Mouse (Mus musculus) lung, postnatal 25 days (tissue): ENCODE data around the gene Nkx6-1.

Source experiments
- DNase-seq: peaks from one replicate; pipeline ENCODE4 v3.0.0; 2022; ENCODE audit warnings: low spot score

Nkx6-1 gene

DNA sequence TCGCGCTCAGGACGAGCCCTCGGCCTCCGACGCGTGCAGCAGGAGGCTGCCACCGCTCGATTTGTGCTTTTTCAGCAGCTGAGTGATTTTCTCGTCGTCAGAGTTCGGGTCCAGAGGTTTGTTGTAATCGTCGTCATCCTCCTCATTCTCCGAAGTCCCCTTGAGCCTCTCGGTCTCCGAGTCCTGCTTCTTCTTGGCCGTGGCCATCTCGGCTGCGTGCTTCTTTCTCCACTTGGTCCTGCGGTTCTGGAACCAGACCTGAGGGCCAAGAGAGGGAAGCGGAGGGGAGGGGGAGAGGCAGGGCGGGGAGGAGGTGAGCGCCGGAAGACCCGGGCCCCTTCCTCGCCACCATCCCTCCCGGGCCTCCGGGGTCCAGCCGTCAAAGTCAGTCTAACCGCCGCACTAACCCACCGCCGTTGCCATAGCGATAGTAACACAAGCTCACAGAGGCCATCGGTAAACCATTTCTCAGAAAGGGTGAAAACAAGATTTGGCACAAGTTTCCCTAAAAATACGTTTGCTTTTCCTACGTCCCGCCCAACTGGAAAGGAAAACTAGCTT lies 5.3 kb downstream of the Nkx6-1 start:
- no peak for DNase-seq

DNA sequence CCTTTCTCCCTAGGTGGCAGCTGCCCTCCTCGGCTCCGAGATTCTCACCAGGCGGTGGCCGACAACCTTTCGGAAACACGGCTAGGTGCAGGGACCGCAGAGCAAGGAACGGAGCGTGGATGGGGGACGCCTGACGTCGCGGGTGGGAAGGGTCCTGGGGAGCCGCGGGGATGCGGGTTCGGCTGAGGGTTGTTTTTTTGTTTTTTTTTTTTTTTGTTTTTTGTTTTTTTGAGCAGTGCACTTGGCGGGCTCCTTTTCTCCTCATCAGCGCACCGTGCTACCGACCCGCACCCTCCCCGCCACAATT lies 5.9 kb downstream of the Nkx6-1 start:
- no peak for DNase-seq

DNA sequence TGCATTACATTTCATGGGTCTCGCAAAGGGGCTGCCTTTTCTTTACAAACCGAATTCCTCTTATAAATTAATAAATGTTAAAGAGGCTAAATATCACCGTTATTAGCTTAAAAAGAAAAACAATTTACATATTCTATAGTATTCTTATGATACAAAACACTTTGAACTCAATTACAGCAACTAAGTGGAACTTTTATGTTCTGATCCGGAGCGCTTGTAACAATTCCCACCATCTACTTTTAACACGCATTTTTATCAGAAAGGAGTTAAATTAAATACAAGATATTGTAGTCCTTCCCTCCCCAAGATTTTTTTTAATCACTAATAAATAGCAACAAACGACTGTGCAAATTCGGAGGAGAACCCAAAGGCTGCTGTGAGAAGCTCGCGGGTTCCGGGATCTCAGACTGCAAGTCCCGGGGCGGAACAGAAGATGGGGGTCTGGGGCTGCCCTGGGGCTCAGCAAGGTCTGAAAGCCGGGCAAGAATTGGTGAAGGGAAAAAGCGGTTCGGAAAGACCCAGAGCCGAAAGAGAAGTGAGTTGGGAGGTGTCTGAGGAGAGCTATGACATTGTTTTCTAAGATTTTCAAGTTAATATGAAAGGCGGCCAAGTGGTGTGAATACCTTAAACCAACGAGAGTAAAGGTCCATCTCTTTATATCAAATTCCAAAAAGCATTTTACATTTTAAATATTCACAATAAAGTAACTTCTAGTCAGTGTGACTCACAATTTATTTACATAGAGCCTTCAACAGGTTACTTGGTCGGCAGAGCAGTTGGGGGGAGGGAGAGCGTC lies 6.4 kb downstream of the Nkx6-1 start:
- no peak for DNase-seq

DNA sequence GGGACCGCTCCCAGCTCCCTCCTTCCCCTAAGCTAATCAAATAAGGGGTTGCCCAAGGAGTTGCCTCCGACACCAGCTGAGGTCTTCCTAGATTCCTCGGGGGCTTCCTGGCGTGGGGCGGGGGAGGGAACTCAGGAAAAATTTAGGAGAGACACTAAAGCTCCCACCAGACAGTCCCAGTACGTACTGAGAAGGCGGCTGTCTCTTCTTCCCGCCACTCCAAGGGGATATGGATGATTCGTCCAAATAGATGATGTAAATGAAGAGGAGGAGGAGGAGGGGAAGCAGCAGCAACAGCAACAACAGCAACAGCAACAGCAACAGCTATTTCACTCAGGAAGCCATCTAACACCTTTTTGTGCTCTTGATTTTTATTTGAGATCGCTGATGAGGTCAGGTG lies 7.1 kb downstream of the Nkx6-1 start:
- no peak for DNase-seq

DNA sequence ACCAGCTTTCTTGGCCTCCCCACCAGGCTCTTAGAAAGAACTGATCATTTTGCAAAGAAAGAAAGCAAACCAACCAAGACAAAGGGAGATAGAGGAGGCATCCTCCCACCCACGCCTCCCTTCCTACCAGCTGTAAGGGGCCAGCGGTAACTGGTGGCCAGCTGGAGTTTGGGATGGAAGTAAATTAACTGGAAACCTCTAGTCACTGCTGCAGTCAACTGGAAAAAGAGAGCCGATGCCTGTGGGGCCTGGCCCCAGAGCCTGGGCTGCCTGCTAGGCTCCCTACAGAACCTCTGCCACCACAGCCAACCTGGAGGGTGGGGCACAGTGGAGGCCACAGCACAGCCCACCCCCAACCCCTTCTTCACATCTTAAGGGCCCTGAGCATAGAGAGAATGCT lies 8.7 kb downstream of the Nkx6-1 start:
- DNase-seq = no peak

DNA sequence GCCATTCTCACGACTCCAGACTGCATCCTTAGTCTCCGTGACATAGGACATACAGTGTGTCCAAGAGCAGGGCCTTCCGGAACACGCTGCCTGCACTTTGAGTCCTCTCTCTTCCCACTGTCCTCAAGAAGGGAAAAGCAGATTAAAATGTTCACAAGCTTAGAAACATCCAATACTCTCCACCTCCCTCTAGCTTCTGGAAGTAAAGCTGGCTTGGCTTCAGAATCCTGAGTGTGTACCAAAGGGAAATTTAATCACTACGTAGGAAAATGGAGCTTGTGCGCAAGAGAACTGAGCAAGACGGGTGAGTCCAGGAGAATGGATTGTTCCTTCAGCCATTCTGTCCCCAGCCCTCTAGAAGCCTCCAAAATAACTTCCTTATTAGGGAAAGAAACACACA lies 9.4 kb downstream of the Nkx6-1 start:
- no peak for DNase-seq

DNA sequence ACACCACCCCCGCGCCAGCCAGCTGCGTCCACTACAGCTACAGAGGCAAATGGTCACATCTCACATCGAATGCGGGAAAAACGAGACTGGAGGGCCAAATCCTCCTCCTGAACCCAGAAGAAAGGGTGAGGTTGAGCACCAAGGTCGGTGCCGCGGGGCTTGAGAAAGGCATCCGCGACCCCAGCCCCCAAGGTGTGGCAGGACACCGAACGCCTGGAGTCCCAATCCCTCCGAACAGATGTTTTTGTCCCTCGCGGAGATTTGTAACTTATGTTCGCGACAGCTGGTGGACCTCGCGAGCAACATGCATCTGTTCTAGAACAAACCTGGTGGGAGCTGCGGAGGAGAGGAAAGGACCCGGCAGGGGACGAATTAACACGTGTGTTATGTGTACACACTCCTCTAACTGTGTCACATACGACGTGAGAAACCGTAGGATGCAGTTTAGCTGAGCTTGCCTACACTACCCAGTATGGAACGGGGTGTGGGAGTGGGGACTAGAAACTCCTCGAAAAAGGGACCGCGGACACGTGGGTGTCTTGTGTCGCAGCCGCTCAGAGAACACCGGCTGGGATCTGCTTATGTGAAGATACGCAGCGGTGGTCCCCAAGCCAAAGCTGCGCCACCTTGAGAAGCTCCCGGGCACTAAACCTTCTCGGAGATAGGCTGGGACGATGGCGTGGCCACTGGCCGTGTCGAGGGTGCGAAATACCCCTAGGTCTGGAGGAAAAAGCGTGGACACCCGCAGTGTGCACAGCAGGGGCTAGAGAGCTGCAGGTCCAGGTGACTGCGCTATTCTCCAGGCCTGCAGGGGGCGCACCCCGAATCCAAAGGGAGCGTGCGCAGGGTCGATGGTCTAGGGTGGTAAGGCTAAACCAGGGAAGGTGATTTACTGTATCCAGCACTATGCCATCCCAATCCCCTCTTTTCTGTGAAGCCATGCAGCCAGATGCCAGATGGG lies 16.8 kb downstream of the Nkx6-1 start:
- no peak for DNase-seq

DNA sequence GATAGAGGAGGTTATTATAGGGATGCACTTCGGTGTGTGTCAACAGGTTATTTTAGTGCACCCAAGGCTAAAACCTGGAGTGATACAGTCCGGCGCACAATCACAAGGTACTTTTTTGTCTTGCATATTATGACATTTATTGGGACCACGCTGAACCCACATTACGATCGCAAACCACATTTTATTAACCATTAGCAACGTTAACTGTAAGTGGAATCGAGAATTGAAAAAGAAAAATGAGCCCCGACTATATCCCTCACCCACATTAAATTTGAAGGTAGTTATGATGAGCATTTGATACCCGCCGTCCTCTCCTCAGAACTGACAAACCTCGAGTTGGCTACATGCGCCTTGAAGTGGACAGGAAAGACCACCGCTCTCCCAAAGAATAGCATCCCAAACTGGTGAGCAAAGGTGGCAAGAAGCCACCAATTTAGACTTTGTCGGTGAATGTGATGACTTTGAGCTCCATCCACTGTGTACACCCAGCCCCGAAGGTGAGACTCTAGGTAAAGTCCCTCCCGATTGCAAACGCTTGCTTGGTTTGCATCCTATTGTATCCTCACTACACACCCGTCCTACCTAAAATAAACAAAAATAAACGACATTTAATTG lies 17.7 kb downstream of the Nkx6-1 start:
- DNase-seq = no peak

DNA sequence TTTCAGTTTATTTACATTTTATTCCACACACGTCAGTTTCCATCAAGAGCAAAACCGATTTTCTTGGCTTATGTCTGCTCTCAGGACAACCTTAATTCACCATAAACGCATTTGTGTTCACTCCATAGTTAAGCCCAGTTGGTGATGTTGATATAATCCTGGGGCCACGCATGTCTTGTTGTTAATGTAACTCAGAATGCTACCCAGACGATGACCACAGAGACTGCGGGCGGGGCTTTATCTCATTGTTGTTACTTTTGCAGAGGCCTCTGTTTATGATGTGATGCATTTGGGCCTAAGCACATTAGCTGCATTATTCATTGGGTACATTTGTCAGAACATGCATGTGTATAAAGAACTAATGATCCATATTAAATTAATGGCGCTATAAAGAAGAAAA lies 19.7 kb downstream of the Nkx6-1 start:
- DNase-seq = no peak

DNA sequence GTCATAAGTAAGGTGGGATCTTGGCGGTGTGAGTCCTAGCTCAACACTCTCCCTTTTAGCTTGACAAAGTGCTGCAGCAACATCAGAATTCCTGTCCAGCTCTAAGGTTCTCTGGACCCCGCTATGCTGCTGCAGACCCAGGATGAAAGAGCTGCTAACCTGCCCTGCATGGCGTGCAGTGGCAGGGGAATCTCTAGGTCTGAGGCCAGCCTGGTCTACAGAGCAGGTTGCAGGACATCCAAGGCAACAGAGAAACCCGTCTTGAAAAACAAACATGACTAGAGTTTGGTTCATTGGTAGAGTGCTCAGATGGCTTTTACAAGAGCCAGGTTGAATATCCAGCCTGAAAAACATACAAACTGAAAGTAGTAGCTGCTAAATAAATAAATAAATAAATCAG lies 26.7 kb downstream of the Nkx6-1 start:
- no peak for DNase-seq
